Mouse (Mus musculus) WW6 (cell line): Measurements from ENCODE around the gene Fibcd1.

Source experiments
- DNase-seq: peaks from one replicate; pipeline ENCODE4 v3.0.0-alpha.2; 2013; ENCODE audit warnings: low read depth, low spot score

Gene Fibcd1

GRCm38 (mm10) chr2:31845896-31846691 lies at the start of gene Fibcd1:
Gene Fibcd1 (minus strand): TSS chr2:31846005.
- DNase-seq = no peak

- no peak for DNase-seq
These were observed 48.5 kb upstream of the Fibcd1 start for GRCm38 (mm10) chr2:31894221-31894870.

- no peak for DNase-seq
These were observed 47.4 kb upstream of the Fibcd1 start for GRCm38 (mm10) chr2:31893110-31893669.

DNA sequence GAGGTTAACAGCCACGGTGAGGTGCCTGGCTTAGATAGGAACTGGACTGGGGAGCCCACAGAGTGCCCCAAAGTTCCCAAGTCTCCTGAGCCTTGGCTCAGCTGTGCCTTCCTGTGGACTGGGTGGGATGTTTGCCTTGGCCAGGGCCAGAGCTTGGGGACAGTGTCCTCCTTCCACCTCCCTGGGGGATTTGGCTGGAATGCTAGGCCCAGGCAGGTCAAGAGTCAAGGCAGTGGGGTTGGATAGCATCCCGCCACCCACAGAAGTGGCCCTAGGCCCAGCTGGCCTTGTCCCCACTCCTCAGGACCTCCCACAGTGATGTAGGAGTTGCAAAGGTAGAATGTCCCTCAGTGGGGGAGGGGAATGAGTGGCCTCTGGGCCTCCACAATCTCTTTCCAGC lies 45.4 kb upstream of the Fibcd1 start:
- no peak for DNase-seq

GRCm38 (mm10) chr2:31888871-31889270 lies 43.1 kb upstream of the Fibcd1 start:
- no peak for DNase-seq

- DNase-seq = no peak
These were observed 41.2 kb upstream of the Fibcd1 start, which contains the start of gene Lamc3 for GRCm38 (mm10) chr2:31887030-31887429. Gene Lamc3 (plus strand): TSS chr2:31887291.

DNA sequence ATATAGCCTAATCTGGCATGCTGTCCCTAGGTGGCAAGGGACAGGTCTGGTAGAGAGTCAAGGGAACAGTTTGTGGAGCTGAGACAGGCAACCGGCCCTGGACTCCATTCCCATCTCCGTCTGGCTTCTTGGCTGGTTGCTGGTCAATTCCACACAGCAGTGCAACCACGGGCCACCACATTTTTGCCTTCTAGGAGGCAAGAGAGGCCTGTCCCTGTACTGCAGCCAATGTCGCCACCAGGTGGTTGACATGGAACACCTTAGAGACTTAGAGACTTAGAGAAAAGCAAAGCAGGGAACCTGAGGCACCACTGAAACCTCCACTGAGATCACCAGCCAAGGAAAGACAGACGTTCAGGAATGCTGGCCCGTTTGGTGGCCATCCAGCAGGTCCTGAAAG lies 39.0 kb upstream of the Fibcd1 start:
- no peak for DNase-seq

DNA sequence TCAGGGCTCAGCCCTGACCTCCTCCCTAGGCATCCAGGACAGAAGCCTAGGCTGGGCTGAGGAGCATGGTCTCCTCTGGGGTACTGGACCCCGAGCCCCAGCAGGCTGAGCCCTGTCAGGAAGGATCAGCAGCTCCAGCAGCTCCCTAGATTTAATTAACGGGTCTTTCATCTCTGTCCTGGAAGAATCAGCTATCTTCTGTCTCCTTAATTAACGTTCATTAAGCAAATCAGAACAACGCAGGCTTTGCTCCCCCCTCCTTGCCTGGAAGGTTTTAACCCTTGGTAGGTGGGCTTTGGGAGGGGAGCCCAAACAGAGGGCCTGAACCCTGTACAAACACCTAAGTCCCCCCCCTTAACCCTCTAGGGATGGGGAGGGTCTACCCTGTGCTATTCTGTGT lies 37.3 kb upstream of the Fibcd1 start:
- DNase-seq = no peak

- no peak for DNase-seq
These were observed 35.1 kb upstream of the Fibcd1 start for GRCm38 (mm10) chr2:31880868-31881267.

- DNase-seq = no peak
These were observed 32.8 kb upstream of the Fibcd1 start for GRCm38 (mm10) chr2:31878610-31879009.

DNA sequence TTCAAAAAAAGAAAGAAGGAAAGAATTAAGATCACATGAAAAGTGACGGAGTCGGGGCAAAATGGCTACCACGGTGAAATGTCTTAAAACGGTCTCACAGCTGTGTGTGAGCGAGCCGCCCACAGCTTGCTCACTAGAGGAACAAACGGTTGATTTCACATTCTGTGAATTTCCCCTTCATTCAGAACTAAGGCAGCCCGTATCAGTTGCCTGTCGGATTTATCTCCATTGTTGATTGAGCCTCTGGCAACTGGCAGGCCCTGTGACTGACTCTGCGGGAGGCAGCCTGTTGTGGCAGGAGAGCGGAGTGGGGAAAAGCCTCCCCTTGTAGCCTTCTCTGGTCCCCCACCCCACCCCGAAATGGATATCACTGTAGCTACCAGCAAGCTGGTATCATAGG lies 30.6 kb upstream of the Fibcd1 start:
- no peak for DNase-seq

- DNase-seq = no peak
These were observed 28.6 kb upstream of the Fibcd1 start for GRCm38 (mm10) chr2:31874290-31874855.

- no peak for DNase-seq
These were observed 24.9 kb upstream of the Fibcd1 start for GRCm38 (mm10) chr2:31870683-31871082.

- no peak for DNase-seq
These were observed 23.9 kb upstream of the Fibcd1 start for GRCm38 (mm10) chr2:31869692-31870091.

GRCm38 (mm10) chr2:31868538-31869164 lies 22.8 kb upstream of the Fibcd1 start:
- no peak for DNase-seq

GRCm38 (mm10) chr2:31867773-31868537 lies 22.1 kb upstream of the Fibcd1 start:
- no peak for DNase-seq

DNA sequence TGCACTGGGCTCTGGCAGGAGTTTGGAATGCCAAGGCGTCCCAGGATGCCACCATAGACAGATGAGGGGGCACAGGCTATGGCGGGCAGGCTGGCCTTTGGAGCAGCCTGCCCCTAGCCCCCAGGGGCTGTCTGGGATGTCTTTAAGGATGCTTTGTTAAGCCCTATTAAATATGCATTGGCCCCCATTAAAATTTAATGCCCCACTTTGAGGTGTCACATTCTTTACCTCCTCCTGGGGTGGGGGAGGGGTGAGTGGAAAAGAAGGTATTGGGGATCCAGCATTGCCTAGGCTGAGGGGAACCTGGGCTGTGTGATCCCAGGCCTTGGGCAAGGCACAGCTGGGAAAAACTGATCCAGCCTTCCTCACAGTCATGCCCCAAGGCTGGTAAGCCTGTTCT lies 20.0 kb upstream of the Fibcd1 start:
- no peak for DNase-seq

DNA sequence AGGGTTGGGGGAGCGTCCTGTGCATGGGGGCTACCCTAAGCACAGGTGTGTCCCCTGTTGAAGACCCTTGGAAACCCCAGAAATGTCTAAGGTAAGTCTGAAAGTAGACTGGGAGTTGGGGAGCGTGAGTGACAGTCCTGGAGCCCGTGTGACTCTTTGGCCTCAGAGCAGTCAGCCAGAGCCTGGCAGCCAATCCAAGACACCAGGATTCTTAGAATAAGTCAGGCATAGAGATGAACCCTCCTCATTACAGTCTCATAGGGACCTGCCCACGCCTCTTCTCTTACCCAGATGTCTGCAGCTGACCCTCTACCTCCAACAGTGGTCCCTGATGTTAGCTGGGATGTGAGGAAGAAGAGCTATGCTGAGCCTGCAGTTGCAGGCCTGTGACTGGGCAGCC lies 19.5 kb upstream of the Fibcd1 start:
- no peak for DNase-seq

DNA sequence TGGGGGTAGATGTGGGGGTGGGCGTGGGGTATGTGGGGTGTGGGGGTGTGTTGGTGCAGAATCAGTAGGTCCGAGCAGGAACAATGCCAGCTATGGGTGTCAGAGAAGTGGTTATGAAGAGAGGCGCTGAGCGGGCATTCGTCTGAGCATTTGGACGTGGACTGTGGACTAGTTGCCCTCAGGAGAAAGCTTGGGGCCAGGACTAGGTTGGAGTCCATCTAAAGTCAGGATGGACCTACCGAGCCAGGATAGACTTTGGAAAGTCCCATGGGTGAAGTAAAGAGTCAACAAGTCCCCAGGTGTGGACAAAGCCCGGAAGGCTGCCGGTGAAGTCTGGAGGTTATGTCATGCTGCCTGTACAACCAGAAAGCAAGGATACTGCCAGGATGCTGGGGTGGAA lies 19.1 kb upstream of the Fibcd1 start:
- no peak for DNase-seq

DNA sequence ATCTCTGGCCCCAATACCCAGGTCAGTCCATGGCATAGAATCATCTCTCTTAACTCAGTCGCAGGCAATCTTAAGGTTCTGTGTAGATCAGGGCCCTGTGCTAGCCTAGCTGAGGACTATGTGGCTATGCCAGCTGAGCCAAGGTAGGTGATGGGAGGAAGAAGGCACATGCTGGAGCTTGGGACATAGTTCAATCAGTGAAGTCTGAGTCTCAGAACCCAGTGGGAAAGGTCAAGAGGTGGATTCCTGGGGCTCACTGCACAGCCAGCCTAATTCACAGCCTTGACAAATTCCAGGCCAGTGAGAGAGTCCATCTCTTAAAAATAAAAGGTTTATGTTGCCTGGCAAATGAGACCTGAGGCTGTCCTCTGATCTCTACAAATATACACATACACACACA lies 18.0 kb upstream of the Fibcd1 start:
- no peak for DNase-seq

DNA sequence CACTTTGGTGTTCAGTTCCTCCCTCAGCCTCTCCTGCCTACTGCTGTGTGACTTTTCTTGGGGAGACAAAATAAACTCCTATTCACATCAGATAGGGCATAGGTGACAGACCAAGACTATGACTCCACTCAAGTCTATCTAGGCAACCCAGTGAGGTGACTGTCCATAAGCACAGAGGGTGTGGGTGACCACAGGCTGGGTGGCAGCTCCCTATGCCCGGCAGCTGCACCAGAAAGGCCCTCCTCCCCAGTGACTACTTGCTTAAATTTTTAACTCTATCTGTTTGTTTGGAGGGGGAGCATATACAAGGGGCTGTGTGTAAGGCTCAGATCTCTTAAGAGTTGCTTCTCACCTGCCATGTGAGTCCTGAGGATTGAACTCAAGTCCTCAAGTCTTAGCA lies 17.1 kb upstream of the Fibcd1 start:
- no peak for DNase-seq
